Mouse (Mus musculus) CD8-positive naive resting alpha-beta T cell, adult 2 months (primary cell): ENCODE data around the gene Uqcc3.
"Not testable (repeated sequence)": the region's sequence is repeated elsewhere in the genome, so short reads cannot be mapped to it uniquely, and the experiment has no call there.

ENCODE experiments used
- DNase-seq, 2 experiments: peaks; one replicate each; pipeline ENCODE4 v3.0.0; 2022; ENCODE audit warnings: low read depth in 2 of 2, low spot score in 2 of 2

The Uqcc3 gene

GRCm38 (mm10) chr19:8896231-8896630 is 15.5 kb upstream of the Uqcc3 start:
- DNase-seq, result not testable (repeated sequence)

- DNase-seq, result no peak
These were observed 14.8 kb upstream of the Uqcc3 start for GRCm38 (mm10) chr19:8895397-8895960.

- peak; percentile 76 to 85 for DNase-seq
These were observed 12.4 kb upstream of the Uqcc3 start, which contains the start of gene Ints5 for GRCm38 (mm10) chr19:8892829-8893766. TSS of gene Ints5 (plus strand) at chr19:8893005.

GRCm38 (mm10) chr19:8888511-8889385 is 8.0 kb upstream of the Uqcc3 start, which contains the start of the genes 1810009A15Rik and Gm49416:
TSS of gene 1810009A15Rik (plus strand) at chr19:8888853.
TSS of gene Gm49416 (plus strand) at chr19:8888926.
- peak; percentile 94 for DNase-seq

GRCm38 (mm10) chr19:8887585-8888463 is 7.1 kb upstream of the Uqcc3 start:
- DNase-seq, result no peak

GRCm38 (mm10) chr19:8886916-8887584 is 6.3 kb upstream of the Uqcc3 start:
- DNase-seq, result no peak

- no peak for DNase-seq
These were observed 2.9 kb upstream of the Uqcc3 start, which contains the start of the genes Lbhd1 and Gm49403 for GRCm38 (mm10) chr19:8883616-8884015. TSS of gene Lbhd1 (plus strand) at chr19:8883732. TSS of gene Gm49403 (plus strand) at chr19:8883930.

- no peak for DNase-seq
These were observed 290 bp upstream of the Uqcc3 start for GRCm38 (mm10) chr19:8881034-8881392.

- no peak for DNase-seq
These were observed 5.7 kb downstream of the Uqcc3 start for GRCm38 (mm10) chr19:8875031-8875430.

- DNase-seq, result no peak
These were observed 8.4 kb downstream of the Uqcc3 start for GRCm38 (mm10) chr19:8872266-8872840.

- peak; percentile 89 to 95 for DNase-seq
These were observed 9.2 kb downstream of the Uqcc3 start, which contains the start of gene Ubxn1 for GRCm38 (mm10) chr19:8871267-8872186. TSS of gene Ubxn1 (plus strand) at chr19:8871496.

- DNase-seq, result no peak
These were observed 9.9 kb downstream of the Uqcc3 start for GRCm38 (mm10) chr19:8870838-8871237.

GRCm38 (mm10) chr19:8870381-8870780 is 10.3 kb downstream of the Uqcc3 start:
- DNase-seq, result not testable (repeated sequence)

- no peak for DNase-seq
These were observed 16.5 kb downstream of the Uqcc3 start for GRCm38 (mm10) chr19:8864265-8864664.

- DNase-seq, result peak; percentile 43 to 47
These were observed 21.7 kb downstream of the Uqcc3 start for GRCm38 (mm10) chr19:8859018-8859417.

GRCm38 (mm10) chr19:8857689-8858088 is 23.0 kb downstream of the Uqcc3 start:
- DNase-seq, result no peak

- no peak for DNase-seq
These were observed 27.6 kb downstream of the Uqcc3 start for GRCm38 (mm10) chr19:8853117-8853516.
